15 mouse cellular contexts compared by ENCODE assay signal in the genomic region with DNA sequence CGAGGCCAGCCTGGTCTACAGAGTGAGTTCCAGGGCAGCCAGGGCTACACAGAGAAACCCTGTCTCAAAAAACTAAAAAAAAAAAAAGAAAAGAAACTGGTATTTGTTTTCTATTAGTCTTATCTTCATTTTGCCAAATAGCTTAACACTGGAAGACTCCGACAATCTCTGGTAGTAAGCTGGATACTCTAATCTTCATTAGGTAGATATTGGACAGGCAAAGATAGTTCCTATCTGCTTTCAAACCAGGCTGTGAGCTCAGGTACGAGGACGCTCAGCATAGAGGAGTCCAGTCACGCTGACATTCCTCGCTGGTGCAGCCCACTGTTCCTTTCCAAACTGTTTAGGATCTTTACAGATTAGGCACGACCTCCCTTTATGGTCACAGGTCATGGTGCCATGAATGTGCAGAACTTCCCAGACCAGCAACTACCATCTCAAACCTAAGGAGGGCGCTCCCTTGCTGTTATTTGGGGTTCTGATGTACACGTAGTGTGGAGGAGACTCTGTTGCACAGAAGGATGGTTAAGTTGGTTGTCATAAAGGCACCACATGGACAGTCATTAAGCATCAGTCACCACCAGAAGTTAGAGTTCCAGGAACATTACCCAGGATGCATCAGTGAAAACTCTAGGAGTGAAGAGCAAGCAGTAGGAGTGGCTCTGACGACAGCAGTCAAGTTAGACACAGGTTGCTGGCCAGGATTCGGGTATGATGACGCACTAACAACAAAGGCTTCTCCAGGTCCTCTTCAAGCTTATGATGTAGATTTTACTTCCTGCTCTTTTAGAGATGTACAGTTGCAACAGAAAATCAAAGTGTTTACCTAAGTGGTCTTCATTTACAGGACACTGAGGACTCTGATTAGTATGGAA. TPM values are rescaled to one million over a fixed set of nuclear protein-coding genes. Genes with fewer than 3 reads are reported as not detected.
DNase-seq lines count a peak whose midpoint lies in the region; ATAC-seq and TF ChIP-seq lines count a peak whose summit lies in the region.
"Had no signal": no experiment of that assay in that cellular context is flagged by ENCODE, and none has a peak within 500 bp of the region (broad histone marks: within the 10 kb centered on the region; RNA-seq: fewer than 3 reads in every experiment).

No protein-coding gene starts in this region.

- TF ChIP-seq CTCF in CH12.LX (conservative IDR thresholded peaks at IDR 0.05 in 1 of 2, IDR thresholded peaks at IDR 0.05 in 1 of 2; ENCODE audit: low read depth in 2 of 2, low read length in 2 of 2): peak in 1 of 2 experiments; percentile 36; a peak in 1 of 4 replicates
- TF ChIP-seq CTCF in liver, embryonic 14.5 days (IDR thresholded peaks at IDR 0.05; ENCODE audit: low read depth): peak; percentile 71

- no peaks in the 10 kb centered on the region for H3K27me3 ChIP-seq in CH12.LX (replicated peaks)
- H3K27me3 ChIP-seq in liver, embryonic 14.5 days (ENCODE audit: control insufficient read depth, insufficient read depth, low read length): no peaks in the 10 kb centered on the region
- H3K27me3 ChIP-seq in forebrain, embryonic 14.5 days (replicated peaks; ENCODE audit: control insufficient read depth, insufficient read depth, low read length): no peaks in the 10 kb centered on the region
- H3K27me3 ChIP-seq in forebrain, embryonic 16.5 days (replicated peaks; ENCODE audit: control insufficient read depth, insufficient read depth, low read length): no peaks in the 10 kb centered on the region
- H3K27me3 ChIP-seq: heart, embryonic 13.5 days; midbrain, embryonic 15.5 days had no signal

- peak; percentile 62 for ATAC-seq in erythroblast, adult 5-6 weeks (replicated peaks; ENCODE audit: low FRiP score, poor library complexity, severe bottlenecking)
- peak; percentile 59 for ATAC-seq in liver, embryonic 14.5 days (ENCODE audit: insufficient read depth)
- ATAC-seq in forebrain, embryonic 14.5 days: no peak
- no peak for ATAC-seq in forebrain, embryonic 16.5 days
- ATAC-seq: midbrain, embryonic 15.5 days had no signal

- H3K27ac ChIP-seq in CH12.LX (ENCODE audit: insufficient read depth, low read depth): no peak overlapping the region
- H3K27ac ChIP-seq in liver, embryonic 14.5 days: peak overlapping the region; percentile 39
- no peak overlapping the region for H3K27ac ChIP-seq in forebrain, embryonic 14.5 days (ENCODE audit: low read depth, low read length)
- H3K27ac ChIP-seq in forebrain, embryonic 16.5 days (ENCODE audit: low read length): no peak overlapping the region
- H3K27ac ChIP-seq: heart, embryonic 13.5 days; midbrain, embryonic 15.5 days had no signal

- DNase-seq in A20 (ENCODE audit: low read depth, low spot score): peak; percentile 6
- DNase-seq in CH12.LX (ENCODE audit: extremely low read depth): no peak
- DNase-seq in liver, embryonic 14.5 days (ENCODE audit: low read depth in 3 of 3, low spot score in 3 of 3): no peak
- no peak for DNase-seq in forebrain, embryonic 14.5 days (ENCODE audit: low spot score)
- no peak for DNase-seq in right cerebral cortex, postnatal 14 days
- no peak for DNase-seq in cerebellum, adult 8-10 months
- DNase-seq: cerebellum, postnatal 36 days; gastrocnemius, postnatal 36 days; kidney, postnatal 25 days; lung, embryonic 14.5 days; right cerebral cortex, postnatal 4 days had no signal

- peak; percentile 11; the same call in 1 of the 2 replicates for TF ChIP-seq RAD21 in CH12.LX (IDR thresholded peaks at IDR 0.05; ENCODE audit: low read depth, low read length)

- in situ Hi-C loops in CH12.LX (cut with MboI; ENCODE audit: low pct_ligation_motif_present, low pct_unique_long_range_greater_than_20kb, low sequenced_read_pairs): no loop called here

- WGBS in liver, embryonic 14.5 days (ENCODE audit: insufficient replicate concordance): 43% methylated on average over 12 of the region's 12 CpGs
- WGBS in forebrain, embryonic 14.5 days: 89% methylated on average over 12 of the region's 12 CpGs
- WGBS in forebrain, embryonic 16.5 days: 87% methylated on average over 12 of the region's 12 CpGs

- no peaks in the 10 kb centered on the region; a peak in 2 of 4 replicates for H3K4me1 ChIP-seq in CH12.LX (ENCODE audit: control insufficient read depth in 1 of 2, insufficient read depth in 2 of 2)
- peaks cover 8 to 22% of the 10 kb centered on the region in 2 experiments for H3K4me1 ChIP-seq in liver, embryonic 14.5 days (replicated peaks; ENCODE audit: control insufficient read depth in 2 of 2, insufficient read depth in 2 of 2, low read length in 1 of 2)
- no peaks in the 10 kb centered on the region for H3K4me1 ChIP-seq in forebrain, embryonic 14.5 days (ENCODE audit: control insufficient read depth, insufficient read depth, low read length)
- H3K4me1 ChIP-seq in forebrain, embryonic 16.5 days (replicated peaks; ENCODE audit: control insufficient read depth, insufficient read depth, low read length): no peaks in the 10 kb centered on the region
- H3K4me1 ChIP-seq: heart, embryonic 13.5 days; midbrain, embryonic 15.5 days had no signal

- no peaks in the 10 kb centered on the region for H3K79me2 ChIP-seq in CH12.LX (replicated peaks; ENCODE audit: control insufficient read depth, extremely low read depth, insufficient read depth, poor library complexity, severe bottlenecking)

- H3K4me2 ChIP-seq in CH12.LX (ENCODE audit: insufficient read depth, low read depth, poor library complexity, severe bottlenecking): no peak overlapping the region
- H3K4me2 ChIP-seq in liver, embryonic 14.5 days (ENCODE audit: low read depth): no peak overlapping the region
- no peak overlapping the region for H3K4me2 ChIP-seq in forebrain, embryonic 14.5 days (ENCODE audit: low read length)
- no peak overlapping the region for H3K4me2 ChIP-seq in forebrain, embryonic 16.5 days (ENCODE audit: low read length)
- H3K4me2 ChIP-seq: heart, embryonic 13.5 days; lung, embryonic 14.5 days; midbrain, embryonic 15.5 days had no signal

- no peaks in the 10 kb centered on the region for H3K36me3 ChIP-seq in CH12.LX (replicated peaks in 1 of 2; ENCODE audit: control insufficient read depth in 1 of 2, insufficient read depth in 1 of 2, low read length in 1 of 2)
- no peaks in the 10 kb centered on the region for H3K36me3 ChIP-seq in liver, embryonic 14.5 days (replicated peaks; ENCODE audit: control insufficient read depth, insufficient read depth, low read depth)
- no peaks in the 10 kb centered on the region for H3K36me3 ChIP-seq in forebrain, embryonic 14.5 days (ENCODE audit: control insufficient read depth, insufficient read depth, low read length)
- no peaks in the 10 kb centered on the region for H3K36me3 ChIP-seq in forebrain, embryonic 16.5 days (ENCODE audit: control insufficient read depth, insufficient read depth)
- H3K36me3 ChIP-seq: heart, embryonic 13.5 days; midbrain, embryonic 15.5 days had no signal

- H3K4me3 ChIP-seq in CH12.LX (replicated peaks in 1 of 3; ENCODE audit: low read depth in 2 of 3, low read length in 2 of 3, poor library complexity in 1 of 3): no peak overlapping the region
- H3K4me3 ChIP-seq in liver, embryonic 14.5 days (ENCODE audit: insufficient read depth in 1 of 2, low read depth in 2 of 2, low read length in 2 of 2): no peak overlapping the region
- no peak overlapping the region for H3K4me3 ChIP-seq in forebrain, embryonic 14.5 days (ENCODE audit: low read depth, low read length)
- H3K4me3 ChIP-seq in forebrain, embryonic 16.5 days (replicated peaks; ENCODE audit: low read length): no peak overlapping the region
- H3K4me3 ChIP-seq: heart, embryonic 13.5 days; midbrain, embryonic 15.5 days had no signal

- no peaks in the 10 kb centered on the region for H3K9me3 ChIP-seq in CH12.LX (replicated peaks; ENCODE audit: low read length)
- H3K9me3 ChIP-seq in liver, embryonic 14.5 days (ENCODE audit: control insufficient read depth, low read length): no peaks in the 10 kb centered on the region
- no peaks in the 10 kb centered on the region for H3K9me3 ChIP-seq in forebrain, embryonic 14.5 days (replicated peaks; ENCODE audit: control insufficient read depth, low read length)
- H3K9me3 ChIP-seq in forebrain, embryonic 16.5 days (ENCODE audit: control insufficient read depth, low read length): no peaks in the 10 kb centered on the region
- H3K9me3 ChIP-seq: heart, embryonic 13.5 days; midbrain, embryonic 15.5 days had no signal

- TF ChIP-seq POLR2A in CH12.LX (IDR thresholded peaks at IDR 0.05; ENCODE audit: low read depth, low read length): no peak

- TF ChIP-seq EP300 in CH12.LX (IDR thresholded peaks at IDR 0.05; ENCODE audit: low read length): no peak
- peak; percentile 54 for TF ChIP-seq EP300 in liver, embryonic 14.5 days (IDR thresholded peaks at IDR 0.05; ENCODE audit: low read depth)

- dilution Hi-C loops in CH12.LX (cut with MboI; ENCODE audit: extremely low pct_ligation_motif_present, extremely low pct_unique_long_range_greater_than_20kb, low sequenced_read_pairs): no loop called here

- no peak overlapping the region for H3K9ac ChIP-seq in CH12.LX (ENCODE audit: insufficient read depth, low read depth)
- H3K9ac ChIP-seq in liver, embryonic 14.5 days (replicated peaks): peak overlapping the region; percentile 13; the same call in 1 of the 2 replicates
- no peak overlapping the region for H3K9ac ChIP-seq in forebrain, embryonic 14.5 days (ENCODE audit: low read length)
- no peak overlapping the region for H3K9ac ChIP-seq in forebrain, embryonic 16.5 days (replicated peaks; ENCODE audit: low read depth, low read length)
- H3K9ac ChIP-seq: heart, embryonic 13.5 days; lung, embryonic 14.5 days; midbrain, embryonic 15.5 days had no signal

TF ChIP-seq in CH12.LX, 34 proteins besides CTCF, POLR2A, EP300 and RAD21:
- TF ChIP-seq SMC3 (IDR thresholded peaks at IDR 0.05; ENCODE audit: low read depth, low read length) (peak; percentile 14; the same call in 1 of the 2 replicates), MAX (IDR thresholded peaks at IDR 0.05; ENCODE audit: low read length) (no peak)

RNA-seq across cellular contexts. Expression of a gene that starts 41.3 kb away (rescaled TPM):
- total RNA-seq in CH12.LX (2012; rRNA removed): 106 and 111 TPM in 2 replicates
- 111 and 133 TPM in 2 replicates for total RNA-seq in CH12.LX (2014; rRNA removed)
- 93.5 and 99.7 TPM in 2 replicates for polyA plus RNA-seq in CH12.LX (2012; ENCODE audit: insufficient read length, low read depth)
- 42.3 and 66.0 TPM in 2 replicates for total RNA-seq in erythroblast, adult 5-6 weeks (2015; ENCODE audit: low replicate concordance)
- 69.5 and 91.7 TPM in 2 replicates for total RNA-seq in erythroblast, adult 5-6 weeks (2017; ENCODE audit: low replicate concordance)
- polyA plus RNA-seq in liver, embryonic 14.5 days (2012; rRNA removed): 13.5 and 18.0 TPM in 2 replicates
- polyA plus RNA-seq in liver, embryonic 14.5 days (2014; fragmentation: Nextera tagmentation; extraction: Ambion mirVana): 56.1 and 61.8 TPM in 2 replicates
- 95.0 and 111 TPM in 2 replicates for polyA plus RNA-seq in forebrain, embryonic 14.5 days (2014; fragmentation: Nextera tagmentation; extraction: Ambion mirVana)
- 123 and 127 TPM in 2 replicates for polyA plus RNA-seq in forebrain, embryonic 16.5 days (2015; fragmentation: Nextera tagmentation; extraction: Ambion mirVana)

Comparison
In these comparisons a context has a peak if more than half of its experiments do, and no peak if none do; other contexts are left out.
1. ATAC-seq: peak in erythroblast, adult 5-6 weeks (single experiment) and liver, embryonic 14.5 days (single experiment); none in forebrain, embryonic 14.5 days (single experiment) and forebrain, embryonic 16.5 days (single experiment).